Mouse (Mus musculus) liver, embryonic 12.5 days (tissue): ENCODE measurements around the gene Npas4. TPM values are rescaled to one million over a fixed set of nuclear protein-coding genes. Genes with fewer than 3 reads are reported as not detected.

Experiments used
- ATAC-seq: fragments of 200-750 bp; cut with Nextera tagmentation; 2 replicates; pipeline ENCODE4 v1.8.0; 2017; ENCODE audit warnings: moderate number of reproducible peaks, mild to moderate bottlenecking, moderate library complexity
- H3K27ac ChIP-seq: fragments of 300-500 bp; sonication (generic); 2 replicates; pipeline ENCODE4 v1.5.1; 2016; ENCODE audit warnings: mild to moderate bottlenecking
- H3K27me3 ChIP-seq: fragments of 300-500 bp; sonication (generic); replicated peaks from 2 replicates; pipeline ENCODE4 v1.6.1; 2016; ENCODE audit warnings: mild to moderate bottlenecking, moderate library complexity
- H3K36me3 ChIP-seq: fragments of 300-500 bp; sonication (generic); 2 replicates; pipeline ENCODE4 v1.6.1; 2016; ENCODE audit warnings: mild to moderate bottlenecking, moderate library complexity
- H3K4me1 ChIP-seq: fragments of 300-500 bp; sonication (generic); 2 replicates; pipeline ENCODE4 v1.6.1; 2016
- H3K4me2 ChIP-seq: fragments of 300-500 bp; sonication (generic); 2 replicates; pipeline ENCODE4 v1.6.1; 2016; ENCODE audit warnings: mild to moderate bottlenecking, moderate library complexity
- H3K4me3 ChIP-seq: fragments of 300-500 bp; sonication (generic); 2 replicates; pipeline ENCODE4 v1.5.1; 2016; ENCODE audit warnings: mild to moderate bottlenecking, moderate library complexity
- H3K9ac ChIP-seq: fragments of 300-500 bp; sonication (generic); 2 replicates; pipeline ENCODE4 v1.6.1; 2016; ENCODE audit warnings: mild to moderate bottlenecking, moderate library complexity
- H3K9me3 ChIP-seq: fragments of 300-500 bp; sonication (generic); replicated peaks from 2 replicates; pipeline ENCODE4 v1.6.1; 2016; ENCODE audit warnings: mild to moderate bottlenecking, moderate library complexity
- WGBS: fragments of 180-500 bp; shearing (Covaris S2); methylation state at CpG from one replicate; pipeline ENCODE4 v1.1.7; 2016; ENCODE audit not compliant: insufficient replicate concordance; 5-methylcytosine and 5-hydroxymethylcytosine counted together
- polyA plus RNA-seq: library from polyadenylated mRNA; unstranded; fragments of >200 nt; fragmentation: Nextera tagmentation; extraction: Ambion mirVana; gene quantifications from 2 replicates; pipeline ENCODE4 v1.2.1, GENCODE M21; 2016

Npas4 gene
- polyA plus RNA-seq, 1 experiment from 2014 or later = not detected

- H3K4me2 ChIP-seq = no peak overlapping the region
- H3K4me3 ChIP-seq = no peak overlapping the region
- H3K27ac ChIP-seq = no peak overlapping the region
- 65% methylated on average over 2 of the region's 2 CpGs for WGBS
- ATAC-seq = no peak
- H3K36me3 ChIP-seq = no peaks in the 10 kb centered on the region
- H3K9ac ChIP-seq = no peak overlapping the region
- peaks cover 59% of the 10 kb centered on the region for H3K27me3 ChIP-seq
- H3K9me3 ChIP-seq = no peaks in the 10 kb centered on the region
- H3K4me1 ChIP-seq = no peaks in the 10 kb centered on the region
Observed at GRCm38 (mm10) chr19:4936896-4937295, 53.2 kb downstream of the Npas4 start.

Other genes with a start within 250 kb of the Npas4 start
- 22.7 and 24.0 TPM in 2 replicates for gene Rbm4b, start 233.8 kb downstream of the Npas4 start, polyA plus RNA-seq
- 30.7 and 32.6 TPM in 2 replicates for gene Rbm4, start 196.4 kb downstream of the Npas4 start, polyA plus RNA-seq
- gene Gm21992, start 178.7 kb downstream of the Npas4 start, polyA plus RNA-seq = 18.1 and 18.9 TPM in 2 replicates
- gene Rbm14, start 178.7 kb downstream of the Npas4 start, polyA plus RNA-seq = 62.0 and 63.5 TPM in 2 replicates
- gene Ccs, start 151.0 kb downstream of the Npas4 start, polyA plus RNA-seq = 40.3 and 43.6 TPM in 2 replicates
- gene Ccdc87, start 150.9 kb downstream of the Npas4 start, polyA plus RNA-seq = not detected in 2 replicates
- gene Ctsf, start 135.2 kb downstream of the Npas4 start, polyA plus RNA-seq = 13.1 and 17.8 TPM in 2 replicates
- 0.79 and 0.82 TPM in 2 replicates for gene Actn3, start 112.4 kb downstream of the Npas4 start, polyA plus RNA-seq
- 13.9 and 15.9 TPM in 2 replicates for gene Zdhhc24, start 111.6 kb downstream of the Npas4 start, polyA plus RNA-seq
- 1.6 and 1.8 TPM in 2 replicates for gene Bbs1, start 83.7 kb downstream of the Npas4 start, polyA plus RNA-seq
- 76.7 and 83.3 TPM in 2 replicates for gene Dpp3, start 62.0 kb downstream of the Npas4 start, polyA plus RNA-seq
- 0.20 and 0.44 TPM in 2 replicates for gene Peli3, start 47.2 kb downstream of the Npas4 start, polyA plus RNA-seq
- gene Mrpl11, start 28.2 kb downstream of the Npas4 start, polyA plus RNA-seq = 82.4 and 84.7 TPM in 2 replicates
- gene Slc29a2, start 33.5 kb upstream of the Npas4 start, polyA plus RNA-seq = 3.3 and 3.8 TPM in 2 replicates
- gene B4gat1, start 48.5 kb upstream of the Npas4 start, polyA plus RNA-seq = 10.9 and 13.2 TPM in 2 replicates
- gene AC124502.3, start 48.6 kb upstream of the Npas4 start, polyA plus RNA-seq = 0.20 and 0.23 TPM in 2 replicates
- 40.4 TPM in 2 replicates for gene Brms1, start 51.0 kb upstream of the Npas4 start, polyA plus RNA-seq
- 0.50 and 0.92 TPM in 2 replicates for gene Rin1, start 60.2 kb upstream of the Npas4 start, polyA plus RNA-seq
- 7.7 and 9.5 TPM in 2 replicates for gene Cd248, start 77.8 kb upstream of the Npas4 start, polyA plus RNA-seq
- gene Tmem151a, start 95.2 kb upstream of the Npas4 start, polyA plus RNA-seq = 1.0 and 1.5 TPM in 2 replicates
- 51.7 and 53.9 TPM in 2 replicates for gene Yif1a, start 98.2 kb upstream of the Npas4 start, polyA plus RNA-seq
- 3.5 and 3.8 TPM in 2 replicates for gene Cnih2, start 108.2 kb upstream of the Npas4 start, polyA plus RNA-seq
- gene Rab1b, start 116.8 kb upstream of the Npas4 start, polyA plus RNA-seq = 118 and 126 TPM in 2 replicates
- gene Klc2, start 128.2 kb upstream of the Npas4 start, polyA plus RNA-seq = 4.4 and 4.9 TPM in 2 replicates